Mouse (Mus musculus) spleen, adult 2 months (tissue): ENCODE measurements around the gene Slu7. TPM values are rescaled to one million over a fixed set of nuclear protein-coding genes. Genes with fewer than 3 reads are reported as not detected.

Experiments used
- DNase-seq, 2 experiments: peaks; one replicate each; pipeline versions ENCODE4 v3.0.0 to v3.0.0-alpha.2; 2012 to 2021; ENCODE audit warnings: low spot score in 2 of 2, low read depth in 1 of 2
- H3K27ac ChIP-seq: fragments of 200-500 bp; 2 replicates; pipeline ENCODE4 v1.5.1; 2012; ENCODE audit warnings: low read length, inconsistent platforms; ENCODE audit not compliant: insufficient read depth
- H3K27me3 ChIP-seq: fragments of 200-500 bp; 2 replicates; pipeline ENCODE4 v1.6.1; 2012; ENCODE audit warnings: mild to moderate bottlenecking, moderate library complexity, low read length, inconsistent platforms; ENCODE audit not compliant: control insufficient read depth, insufficient read depth
- H3K36me3 ChIP-seq: fragments of 200-500 bp; 2 replicates; pipeline ENCODE4 v1.6.1; 2012; ENCODE audit warnings: mild to moderate bottlenecking, low read length, inconsistent platforms; ENCODE audit not compliant: control insufficient read depth, insufficient read depth
- H3K4me1 ChIP-seq: fragments of 200-500 bp; 2 replicates; pipeline ENCODE4 v1.6.1; 2011; ENCODE audit warnings: inconsistent platforms; ENCODE audit not compliant: control insufficient read depth, insufficient read depth, insufficient read length
- H3K4me3 ChIP-seq: fragments of 200-500 bp; 2 replicates; pipeline ENCODE4 v1.5.1; 2011; ENCODE audit warnings: mild to moderate bottlenecking, inconsistent platforms; ENCODE audit not compliant: insufficient read depth, insufficient read length; ENCODE audit errors: extremely low read depth
- CTCF ChIP-seq: fragments of 200-500 bp; IDR thresholded peaks from 2 replicates; pipeline ENCODE4 v1.5.1; 2011; ENCODE audit warnings: mild to moderate bottlenecking, inconsistent platforms; ENCODE audit not compliant: insufficient read depth, insufficient read length, insufficient replicate concordance; ENCODE audit errors: extremely low read depth
- POLR2A ChIP-seq: fragments of 200-500 bp; IDR thresholded peaks from 2 replicates; pipeline ENCODE4 v1.6.1; 2011; ENCODE audit warnings: low read depth, low read length, inconsistent platforms
- WGBS: fragments of 180-500 bp; shearing (Covaris S2); methylation state at CpG from one replicate; pipeline ENCODE4 v1.1.7; 2018; 5-methylcytosine and 5-hydroxymethylcytosine counted together
- polyA plus RNA-seq: library from polyadenylated mRNA; depleted of rRNA; stranded (reverse); fragments of >200 nt; gene quantifications from 2 replicates; pipeline ENCODE4 v1.2.3, GENCODE M21; 2012

Slu7 gene
- polyA plus RNA-seq, 1 experiment = 3.1 TPM

GRCm38 (mm10) chr11:43425166-43425709 is 8.3 kb upstream of the Slu7 start:
- Histone ChIP-seq H3K4me1 (no peaks in the 10 kb centered on the region; the same call in 1 of the 2 replicates), H3K27me3 (no peaks in the 10 kb centered on the region), H3K4me3 (no peak overlapping the region), H3K27ac (no peak overlapping the region), H3K36me3 (peaks cover 3% of the 10 kb centered on the region; the same call in 1 of the 2 replicates)
- no peak for DNase-seq
- TF ChIP-seq POLR2A = no peak
- TF ChIP-seq CTCF = no peak
- WGBS = 89% methylated on average over 9 of the region's 9 CpGs

- H3K27ac ChIP-seq = peak within 1 kb of the TSS; percentile 63
- peak within 1 kb of the TSS; percentile 66 for H3K4me3 ChIP-seq
- 5% methylated on average over 27 of the region's 27 CpGs for WGBS
- H3K4me1 ChIP-seq = no peaks in the 10 kb centered on the region; the same call in 1 of the 2 replicates
- no peaks in the 10 kb centered on the region for H3K27me3 ChIP-seq
- TF ChIP-seq POLR2A = peak; percentile 82
- TF ChIP-seq CTCF = no peak
- DNase-seq = peak; percentile 79 to 82
- H3K36me3 ChIP-seq = peaks cover 3% of the 10 kb centered on the region; the same call in 1 of the 2 replicates
These were observed 7.6 kb upstream of the Slu7 start, which contains the start of gene Pttg1 for GRCm38 (mm10) chr11:43425824-43426413. Gene Pttg1 (minus strand): TSS chr11:43426251.

GRCm38 (mm10) chr11:43426414-43426884 is 7.1 kb upstream of the Slu7 start:
- 23% methylated on average over 7 of the region's 7 CpGs for WGBS
- TF ChIP-seq POLR2A (no peak), CTCF (no peak)
- no peaks in the 10 kb centered on the region for H3K27me3 ChIP-seq
- H3K4me3 ChIP-seq = peak overlapping the region; percentile 53
- DNase-seq = no peak
- no peaks in the 10 kb centered on the region; the same call in 1 of the 2 replicates for H3K4me1 ChIP-seq
- H3K36me3 ChIP-seq = peaks cover 3% of the 10 kb centered on the region; the same call in 1 of the 2 replicates
- H3K27ac ChIP-seq = peak overlapping the region; percentile 63

- peaks cover 3% of the 10 kb centered on the region; the same call in 1 of the 2 replicates for H3K4me1 ChIP-seq
- peak overlapping the region; percentile 72 for H3K4me3 ChIP-seq
- H3K27me3 ChIP-seq = no peaks in the 10 kb centered on the region
- TF ChIP-seq CTCF = no peak
- TF ChIP-seq POLR2A = no peak
- H3K27ac ChIP-seq = peak overlapping the region; percentile 49; the same call in 1 of the 2 replicates
- 2% methylated on average over 9 of the region's 9 CpGs for WGBS
- H3K36me3 ChIP-seq = peaks cover 12% of the 10 kb centered on the region
- no peak for DNase-seq
These were observed 472 bp downstream of the Slu7 start for GRCm38 (mm10) chr11:43434024-43434407.

GRCm38 (mm10) chr11:43441121-43441520 is 7.6 kb downstream of the Slu7 start:
- no peak for DNase-seq
- 96% methylated on average over 10 of the region's 10 CpGs for WGBS

GRCm38 (mm10) chr11:43443183-43443582 is 9.6 kb downstream of the Slu7 start:
- H3K4me1 ChIP-seq = no peaks in the 10 kb centered on the region
- no peak overlapping the region for H3K4me3 ChIP-seq
- no peak for DNase-seq
- H3K36me3 ChIP-seq = peaks cover 60% of the 10 kb centered on the region
- H3K27me3 ChIP-seq = no peaks in the 10 kb centered on the region
- H3K27ac ChIP-seq = no peak overlapping the region
- TF ChIP-seq POLR2A (no peak), CTCF (no peak)
- WGBS = 96% methylated on average over 13 of the region's 13 CpGs

More at GRCm38 (mm10) chr11:43441121-43441520, 7.6 kb downstream of the Slu7 start:
- Histone ChIP-seq H3K36me3 (peaks cover 67% of the 10 kb centered on the region), H3K4me1 (no peaks in the 10 kb centered on the region), H3K27me3 (no peaks in the 10 kb centered on the region), H3K4me3 (no peak overlapping the region), H3K27ac (no peak overlapping the region)
- no peak for TF ChIP-seq CTCF
- TF ChIP-seq POLR2A = no peak

- H3K4me3 ChIP-seq = no peak overlapping the region
- 84% methylated on average over 2 of the region's 2 CpGs for WGBS
- H3K27ac ChIP-seq = no peak overlapping the region
- no peak for DNase-seq
- H3K27me3 ChIP-seq = no peaks in the 10 kb centered on the region
- no peaks in the 10 kb centered on the region for H3K4me1 ChIP-seq
- TF ChIP-seq CTCF = no peak
- no peak for TF ChIP-seq POLR2A
- peaks cover 13% of the 10 kb centered on the region for H3K36me3 ChIP-seq
These were observed 16.4 kb downstream of the Slu7 start for GRCm38 (mm10) chr11:43449916-43450315.
